ENCODE assay signal across 18 mouse cellular contexts in the genomic region with DNA sequence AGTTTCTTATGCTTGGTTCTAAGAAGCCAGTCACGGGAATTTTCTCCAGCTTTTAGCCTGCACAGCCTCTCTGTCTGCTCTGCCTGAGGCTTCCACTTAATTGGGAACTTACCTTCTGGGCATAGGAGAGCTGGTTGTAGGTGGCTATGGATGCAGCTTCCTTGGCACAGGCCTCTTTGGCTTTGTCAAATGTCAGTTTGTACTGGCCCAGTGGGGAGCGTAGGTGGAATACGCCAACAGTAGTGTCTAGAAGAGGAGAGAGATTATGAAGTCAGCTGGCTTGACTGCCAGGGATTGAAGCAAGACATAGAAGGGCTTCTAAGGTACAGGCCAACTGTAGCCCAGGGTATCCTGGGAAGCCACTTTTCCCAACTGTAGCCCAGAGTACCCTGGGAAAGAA.
"Had no signal": no experiment of that assay in that cellular context is flagged by ENCODE, and none has a peak within 500 bp of the region (broad histone marks: within the 10 kb centered on the region; RNA-seq: fewer than 3 reads in every experiment).

No protein-coding gene starts in this region.

- H3K27ac ChIP-seq: midbrain, embryonic 10.5 days; midbrain, embryonic 12.5 days; neural tube, embryonic 13.5 days; neural tube, embryonic 15.5 days had no signal

- H3K4me3 ChIP-seq: midbrain, embryonic 10.5 days; midbrain, embryonic 12.5 days; myocyte; neural tube, embryonic 13.5 days; neural tube, embryonic 15.5 days had no signal

- DNase-seq: lung, adult 18-20 months; lung, embryonic 14.5 days; lung, postnatal 10 days; lung, postnatal 4 days; midbrain, embryonic 14.5 days; retina, postnatal 1 day; right cerebral cortex, adult 18-20 months; right cerebral cortex, postnatal 25 days; right cerebral cortex, postnatal 4 days; spleen, adult 18-20 months; thymus, adult 18-20 months; thymus, postnatal 14 days; thymus, postnatal 36 days had no signal
